Mouse (Mus musculus): Measurements from ENCODE around the gene Anapc15-ps. TPM values are rescaled to one million over a fixed set of nuclear protein-coding genes. Genes with fewer than 3 reads are reported as not detected.

Gene Anapc15-ps
- polyA plus RNA-seq, 1 experiment from 2014 or later, result not detected

DNA sequence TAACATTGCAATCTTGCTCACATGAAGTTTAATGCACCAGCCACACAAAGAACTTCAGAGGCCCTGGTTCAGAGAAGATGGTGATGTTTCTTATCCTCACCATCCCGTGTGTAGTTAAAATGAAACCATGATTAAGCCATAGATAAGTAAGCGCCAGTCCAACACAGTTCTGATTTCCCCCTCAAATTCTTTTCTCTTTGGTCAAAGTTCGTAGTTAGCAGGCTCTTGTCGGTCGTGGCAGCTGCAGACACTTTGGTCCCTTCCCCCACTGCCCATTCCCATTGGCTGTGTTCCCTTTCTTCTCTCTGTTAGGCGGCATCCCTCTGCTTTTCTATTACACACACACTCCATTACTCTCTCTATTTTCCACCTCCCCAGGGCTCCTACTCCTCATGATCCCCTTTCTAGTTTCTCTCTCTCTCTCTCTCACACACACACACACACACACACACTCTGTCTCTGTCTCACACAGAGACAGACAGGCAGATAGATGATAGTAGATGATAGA lies 14.4 kb downstream of the Anapc15-ps start:
- no peak overlapping the region for H3K4me3 ChIP-seq (replicated peaks; ENCODE audit: low read depth, low read length)
- H3K4me2 ChIP-seq (ENCODE audit: low read length), result no peak overlapping the region
- ATAC-seq (ENCODE audit: low FRiP score, low TSS enrichment), result no peak
- H3K9ac ChIP-seq (replicated peaks; ENCODE audit: low read length), result no peak overlapping the region
- no peaks in the 10 kb centered on the region; the same call in 1 of the 2 replicates for H3K4me1 ChIP-seq (ENCODE audit: control insufficient read depth, insufficient read depth, low read length)
- DNase-seq, result no peak
- 22% methylated on average over 6 of the region's 6 CpGs for WGBS
- H3K27me3 ChIP-seq (ENCODE audit: control insufficient read depth, insufficient read depth, low read length), result no peaks in the 10 kb centered on the region
- H3K27ac ChIP-seq (replicated peaks; ENCODE audit: low read depth, low read length), result no peak overlapping the region
- H3K36me3 ChIP-seq (ENCODE audit: control insufficient read depth, insufficient read depth, low read length), result no peaks in the 10 kb centered on the region
- no peaks in the 10 kb centered on the region for H3K9me3 ChIP-seq (ENCODE audit: control insufficient read depth, low read length)

- Histone ChIP-seq H3K9ac (replicated peaks; ENCODE audit: low read length) (no peak overlapping the region), H3K4me2 (ENCODE audit: low read length) (no peak overlapping the region), H3K36me3 (ENCODE audit: control insufficient read depth, insufficient read depth, low read length) (no peaks in the 10 kb centered on the region), H3K4me3 (replicated peaks; ENCODE audit: low read depth, low read length) (no peak overlapping the region), H3K9me3 (ENCODE audit: control insufficient read depth, low read length) (no peaks in the 10 kb centered on the region), H3K27ac (replicated peaks; ENCODE audit: low read depth, low read length) (no peak overlapping the region), H3K27me3 (ENCODE audit: control insufficient read depth, insufficient read depth, low read length) (no peaks in the 10 kb centered on the region), H3K4me1 (ENCODE audit: control insufficient read depth, insufficient read depth, low read length) (no peaks in the 10 kb centered on the region; the same call in 1 of the 2 replicates)
- WGBS, result 89% methylated on average over 10 of the region's 10 CpGs
- ATAC-seq (ENCODE audit: low FRiP score, low TSS enrichment) (no peak), DNase-seq (no peak)
Observed at GRCm38 (mm10) chr10:95656236-95657225, 16.7 kb downstream of the Anapc15-ps start.

DNA sequence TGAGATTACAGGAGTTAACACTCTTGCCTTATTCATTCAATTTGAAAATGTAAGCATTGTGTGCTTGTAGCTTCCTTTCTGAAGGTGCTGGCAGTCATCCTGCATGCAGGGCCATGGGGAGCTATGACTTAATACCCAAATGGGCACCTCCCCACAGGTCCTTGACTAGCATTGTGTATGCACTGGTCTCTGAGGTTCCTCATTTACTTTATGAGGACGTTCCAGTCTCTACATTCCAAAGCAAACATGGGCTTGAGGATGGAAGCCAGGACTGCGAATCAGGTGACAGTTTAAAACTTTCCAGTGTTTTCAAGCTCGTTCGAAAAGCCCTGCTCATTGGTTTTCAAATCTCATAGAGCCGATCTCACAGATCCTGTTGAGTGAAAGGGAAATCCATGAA lies 21.1 kb downstream of the Anapc15-ps start:
- ATAC-seq (ENCODE audit: low FRiP score, low TSS enrichment) (no peak), DNase-seq (no peak)
- Histone ChIP-seq H3K27ac (replicated peaks; ENCODE audit: low read depth, low read length) (no peak overlapping the region), H3K9ac (replicated peaks; ENCODE audit: low read length) (no peak overlapping the region), H3K4me3 (replicated peaks; ENCODE audit: low read depth, low read length) (no peak overlapping the region), H3K36me3 (ENCODE audit: control insufficient read depth, insufficient read depth, low read length) (no peaks in the 10 kb centered on the region), H3K4me1 (ENCODE audit: control insufficient read depth, insufficient read depth, low read length) (no peaks in the 10 kb centered on the region), H3K27me3 (ENCODE audit: control insufficient read depth, insufficient read depth, low read length) (no peaks in the 10 kb centered on the region), H3K4me2 (ENCODE audit: low read length) (no peak overlapping the region), H3K9me3 (ENCODE audit: control insufficient read depth, low read length) (no peaks in the 10 kb centered on the region)
- 91% methylated on average over 5 of the region's 5 CpGs for WGBS

- no peaks in the 10 kb centered on the region for H3K36me3 ChIP-seq (ENCODE audit: control insufficient read depth, insufficient read depth, low read length)
- WGBS, result 91% methylated on average over 11 of the region's 11 CpGs
- H3K9me3 ChIP-seq (ENCODE audit: control insufficient read depth, low read length), result no peaks in the 10 kb centered on the region
- H3K9ac ChIP-seq (replicated peaks; ENCODE audit: low read length), result no peak overlapping the region
- no peak overlapping the region for H3K4me3 ChIP-seq (replicated peaks; ENCODE audit: low read depth, low read length)
- no peaks in the 10 kb centered on the region for H3K27me3 ChIP-seq (ENCODE audit: control insufficient read depth, insufficient read depth, low read length)
- ATAC-seq (ENCODE audit: low FRiP score, low TSS enrichment) (no peak), DNase-seq (no peak)
- H3K4me2 ChIP-seq (ENCODE audit: low read length), result no peak overlapping the region
- no peaks in the 10 kb centered on the region for H3K4me1 ChIP-seq (ENCODE audit: control insufficient read depth, insufficient read depth, low read length)
- H3K27ac ChIP-seq (replicated peaks; ENCODE audit: low read depth, low read length), result no peak overlapping the region
Observed at GRCm38 (mm10) chr10:95648326-95648888, 24.8 kb downstream of the Anapc15-ps start.

- no peak for ATAC-seq (ENCODE audit: low FRiP score, low TSS enrichment)
- Histone ChIP-seq H3K4me3 (replicated peaks; ENCODE audit: low read depth, low read length) (no peak overlapping the region), H3K9ac (replicated peaks; ENCODE audit: low read length) (no peak overlapping the region), H3K27me3 (ENCODE audit: control insufficient read depth, insufficient read depth, low read length) (no peaks in the 10 kb centered on the region), H3K36me3 (ENCODE audit: control insufficient read depth, insufficient read depth, low read length) (no peaks in the 10 kb centered on the region), H3K9me3 (ENCODE audit: control insufficient read depth, low read length) (no peaks in the 10 kb centered on the region), H3K27ac (replicated peaks; ENCODE audit: low read depth, low read length) (no peak overlapping the region), H3K4me1 (ENCODE audit: control insufficient read depth, insufficient read depth, low read length) (no peaks in the 10 kb centered on the region), H3K4me2 (ENCODE audit: low read length) (no peak overlapping the region)
- DNase-seq, result no peak
- WGBS, result 82% methylated on average over 9 of the region's 9 CpGs
Observed at GRCm38 (mm10) chr10:95647128-95647527, 26.1 kb downstream of the Anapc15-ps start.

- WGBS, result 93% methylated on average over 10 of the region's 10 CpGs
- no peak for DNase-seq
- Histone ChIP-seq H3K4me2 (ENCODE audit: low read length) (no peak overlapping the region), H3K9ac (replicated peaks; ENCODE audit: low read length) (no peak overlapping the region), H3K4me1 (ENCODE audit: control insufficient read depth, insufficient read depth, low read length) (no peaks in the 10 kb centered on the region), H3K4me3 (replicated peaks; ENCODE audit: low read depth, low read length) (no peak overlapping the region), H3K27me3 (ENCODE audit: control insufficient read depth, insufficient read depth, low read length) (no peaks in the 10 kb centered on the region), H3K27ac (replicated peaks; ENCODE audit: low read depth, low read length) (no peak overlapping the region), H3K36me3 (ENCODE audit: control insufficient read depth, insufficient read depth, low read length) (no peaks in the 10 kb centered on the region), H3K9me3 (ENCODE audit: control insufficient read depth, low read length) (no peaks in the 10 kb centered on the region)
- ATAC-seq (ENCODE audit: low FRiP score, low TSS enrichment), result no peak
Observed at GRCm38 (mm10) chr10:95646576-95646975, 26.7 kb downstream of the Anapc15-ps start.

- no peak for DNase-seq
- H3K9ac ChIP-seq (replicated peaks; ENCODE audit: low read length), result no peak overlapping the region
- no peak overlapping the region for H3K4me2 ChIP-seq (ENCODE audit: low read length)
- H3K36me3 ChIP-seq (ENCODE audit: control insufficient read depth, insufficient read depth, low read length), result no peaks in the 10 kb centered on the region
- no peaks in the 10 kb centered on the region for H3K9me3 ChIP-seq (ENCODE audit: control insufficient read depth, low read length)
- no peak overlapping the region for H3K27ac ChIP-seq (replicated peaks; ENCODE audit: low read depth, low read length)
- no peak for ATAC-seq (ENCODE audit: low FRiP score, low TSS enrichment)
- H3K4me3 ChIP-seq (replicated peaks; ENCODE audit: low read depth, low read length), result no peak overlapping the region
- no peaks in the 10 kb centered on the region for H3K4me1 ChIP-seq (ENCODE audit: control insufficient read depth, insufficient read depth, low read length)
- H3K27me3 ChIP-seq (ENCODE audit: control insufficient read depth, insufficient read depth, low read length), result no peaks in the 10 kb centered on the region
- 84% methylated on average over 6 of the region's 6 CpGs for WGBS
Observed at GRCm38 (mm10) chr10:95643696-95644360, 29.4 kb downstream of the Anapc15-ps start.

DNA sequence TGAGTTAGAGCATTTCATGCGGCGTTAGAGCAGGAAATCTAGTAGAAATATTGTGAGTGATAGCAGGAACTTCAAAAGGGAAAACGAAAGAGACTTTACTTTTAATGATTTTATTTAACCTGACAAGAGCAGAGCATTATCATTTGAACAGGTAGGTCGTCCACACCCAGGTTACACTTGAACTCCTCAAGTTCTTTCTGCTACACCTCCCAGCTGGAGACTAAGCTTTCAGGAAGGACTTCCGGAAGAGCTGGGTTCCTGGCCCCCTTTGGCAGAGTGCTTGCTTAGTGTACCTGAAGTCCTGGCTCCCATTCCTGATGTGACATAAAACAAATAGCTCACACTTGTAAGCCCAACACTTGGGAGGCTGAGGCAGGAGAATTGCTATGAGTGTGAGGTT lies 30.2 kb downstream of the Anapc15-ps start:
- H3K4me1 ChIP-seq (ENCODE audit: control insufficient read depth, insufficient read depth, low read length), result no peaks in the 10 kb centered on the region
- no peak overlapping the region for H3K4me2 ChIP-seq (ENCODE audit: low read length)
- no peaks in the 10 kb centered on the region for H3K9me3 ChIP-seq (ENCODE audit: control insufficient read depth, low read length)
- no peak overlapping the region for H3K9ac ChIP-seq (replicated peaks; ENCODE audit: low read length)
- no peak overlapping the region for H3K4me3 ChIP-seq (replicated peaks; ENCODE audit: low read depth, low read length)
- no peak for ATAC-seq (ENCODE audit: low FRiP score, low TSS enrichment)
- no peaks in the 10 kb centered on the region for H3K27me3 ChIP-seq (ENCODE audit: control insufficient read depth, insufficient read depth, low read length)
- 71% methylated on average over 5 of the region's 5 CpGs for WGBS
- H3K36me3 ChIP-seq (ENCODE audit: control insufficient read depth, insufficient read depth, low read length), result no peaks in the 10 kb centered on the region
- H3K27ac ChIP-seq (replicated peaks; ENCODE audit: low read depth, low read length), result no peak overlapping the region
- no peak for DNase-seq
